Mouse (Mus musculus): ENCODE measurements around the gene Vwce.

Vwce gene

GRCm38 (mm10) chr19:10691121-10691520, 57.1 kb downstream of the Vwce start:
- no peak for DNase-seq (ENCODE audit: low read depth, low spot score)

DNA sequence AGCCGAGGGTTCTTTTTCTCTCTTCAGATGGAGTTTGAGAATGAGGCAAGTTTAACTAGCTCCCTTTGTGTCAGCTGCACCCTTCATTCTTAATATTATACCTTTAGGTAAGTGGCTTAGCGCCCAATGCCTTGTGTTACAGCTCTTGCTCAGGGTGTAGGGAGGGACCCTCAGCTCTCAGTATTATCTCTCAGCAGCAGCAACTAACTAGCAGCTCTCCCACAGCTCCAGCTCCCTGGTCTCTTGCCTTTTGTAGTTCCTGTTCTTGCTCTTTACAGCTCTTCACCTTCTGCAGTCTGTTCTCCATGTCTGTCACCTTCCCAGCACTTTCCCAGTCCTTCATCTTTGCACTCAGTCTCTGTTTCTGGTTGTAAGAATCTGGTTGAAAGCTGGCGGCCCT, 57.6 kb downstream of the Vwce start:
- DNase-seq (ENCODE audit: low read depth, low spot score): no peak

DNA sequence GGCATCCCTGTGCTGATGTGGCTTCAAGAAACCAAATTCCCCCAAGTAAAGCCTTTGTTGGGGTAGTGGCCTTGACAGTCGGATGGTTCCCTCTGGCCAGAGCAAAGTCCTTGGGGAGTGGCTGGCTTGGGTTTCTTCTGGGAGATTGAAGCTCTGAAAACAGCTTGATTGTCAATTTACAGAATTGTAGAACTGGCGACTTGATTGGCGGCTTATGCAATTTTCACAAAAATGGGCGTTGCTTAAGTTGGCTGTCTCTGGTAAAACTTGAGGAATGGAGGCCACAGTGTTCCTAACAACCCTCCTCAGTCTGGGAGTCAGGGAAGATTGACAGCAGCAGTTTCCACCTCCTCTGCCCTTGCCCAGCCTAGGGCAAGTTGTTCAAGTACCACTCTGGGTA, 58.3 kb downstream of the Vwce start:
- DNase-seq (ENCODE audit: low read depth, low spot score): no peak

DNA sequence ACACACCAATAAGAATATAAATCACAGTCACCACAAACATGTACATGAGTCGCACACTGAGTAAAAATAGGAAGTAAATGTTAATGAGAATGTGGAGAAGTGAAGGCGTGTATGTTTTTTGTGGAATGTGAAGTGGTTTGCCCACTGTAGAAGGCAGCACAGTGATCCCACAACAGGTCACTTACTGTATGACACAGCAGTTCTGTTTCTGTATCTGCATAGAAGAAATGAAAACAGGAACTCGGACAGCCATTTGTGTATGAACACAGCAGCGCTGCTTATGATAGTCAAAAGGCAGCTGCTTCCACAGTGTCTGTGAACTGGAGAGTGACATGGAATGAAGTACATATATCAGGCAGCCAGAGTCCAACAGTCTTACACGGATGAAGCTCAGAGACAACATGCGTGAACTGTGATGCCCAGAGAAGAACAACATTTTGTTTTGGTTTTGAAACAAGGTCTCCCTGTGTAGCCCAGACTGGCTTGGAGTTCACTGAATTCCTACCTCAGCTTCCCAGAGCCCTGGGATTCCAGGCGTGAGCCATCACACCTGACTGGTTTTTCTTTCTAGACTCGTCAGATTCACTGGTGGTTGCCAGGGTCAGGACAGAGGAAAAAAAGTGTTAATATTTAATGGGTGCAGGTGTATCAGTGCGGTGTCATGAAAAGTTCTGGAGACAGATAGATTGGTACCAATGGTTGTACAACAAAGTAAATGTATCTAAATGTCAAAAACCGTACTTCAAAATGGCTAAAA, 60.1 kb downstream of the Vwce start:
- no peak for DNase-seq (ENCODE audit: low read depth, low spot score)

DNA sequence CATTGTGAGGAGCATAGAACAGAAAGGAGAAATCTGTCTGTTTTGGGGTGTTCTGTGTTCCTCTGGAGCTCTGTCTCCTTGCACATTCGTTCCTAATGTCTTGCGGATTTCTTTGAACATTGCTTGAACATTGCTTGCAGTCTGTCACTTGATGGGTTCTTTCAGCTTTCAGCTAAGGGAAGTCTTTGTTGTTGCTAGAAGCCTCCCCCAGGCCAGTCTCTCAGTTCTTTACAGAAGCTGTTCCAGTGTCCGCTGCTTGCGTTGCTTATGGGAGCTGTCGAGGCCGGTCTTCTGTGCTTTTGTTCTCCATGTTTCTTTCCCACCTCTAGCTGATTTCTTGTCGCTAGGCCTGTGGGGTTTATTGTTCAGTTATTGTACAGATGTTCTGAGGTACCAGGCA, 61.8 kb downstream of the Vwce start:
- no peak for DNase-seq (ENCODE audit: low read depth, low spot score)

GRCm38 (mm10) chr19:10698131-10698991, 64.3 kb downstream of the Vwce start:
- no peak for DNase-seq (ENCODE audit: low read depth, low spot score)

DNA sequence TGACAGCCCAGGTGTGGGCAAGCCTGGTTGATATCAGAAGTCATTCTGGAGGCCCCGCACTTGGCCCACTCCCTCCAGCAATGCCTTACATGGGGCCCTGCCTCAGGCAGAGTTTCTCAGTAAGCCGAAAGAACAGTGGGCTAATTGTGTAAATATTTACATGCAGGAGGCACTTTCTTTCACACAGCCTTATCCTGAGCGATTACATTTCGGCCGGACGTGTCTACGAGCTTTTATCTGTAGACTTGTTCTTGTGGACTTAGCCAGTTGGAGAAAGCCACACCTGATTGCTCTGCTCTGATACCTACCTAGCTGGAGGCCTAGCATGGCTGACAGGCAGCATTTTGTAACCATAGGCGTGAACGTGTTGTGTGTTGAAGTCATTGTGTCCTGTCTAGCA, 65.8 kb downstream of the Vwce start:
- no peak for DNase-seq (ENCODE audit: low read depth, low spot score)

- DNase-seq (ENCODE audit: low read depth, low spot score): no peak
These were observed 67.2 kb downstream of the Vwce start for GRCm38 (mm10) chr19:10701013-10701726.

GRCm38 (mm10) chr19:10702125-10702524, 68.1 kb downstream of the Vwce start:
- no peak for DNase-seq (ENCODE audit: low read depth, low spot score)

- no peak for DNase-seq (ENCODE audit: low read depth, low spot score)
These were observed 69.5 kb downstream of the Vwce start for GRCm38 (mm10) chr19:10703470-10703869.

GRCm38 (mm10) chr19:10707087-10707875, 73.3 kb downstream of the Vwce start:
- no peak for DNase-seq (ENCODE audit: low read depth, low spot score)

DNA sequence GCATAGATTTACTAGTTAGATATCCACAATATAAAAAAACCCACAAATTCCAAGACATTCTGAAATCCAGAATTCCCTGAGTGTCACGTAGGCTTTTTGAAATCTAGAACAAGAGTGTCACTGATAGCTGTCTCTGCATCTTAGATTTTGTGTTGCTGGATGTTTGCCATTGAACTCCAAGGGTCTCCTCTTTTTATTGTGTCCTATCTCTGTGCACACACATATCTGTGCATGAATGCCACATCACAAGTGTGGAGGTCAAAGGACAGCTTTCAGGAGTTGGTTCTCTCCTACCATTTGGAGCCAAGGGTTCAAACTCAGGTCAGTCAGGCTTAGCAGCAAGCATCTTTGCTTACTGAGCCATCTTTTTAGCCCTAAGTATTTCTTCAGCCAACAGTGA, 73.9 kb downstream of the Vwce start:
- DNase-seq (ENCODE audit: low read depth, low spot score): no peak

GRCm38 (mm10) chr19:10708900-10709299, 74.9 kb downstream of the Vwce start:
- no peak for DNase-seq (ENCODE audit: low read depth, low spot score)

DNA sequence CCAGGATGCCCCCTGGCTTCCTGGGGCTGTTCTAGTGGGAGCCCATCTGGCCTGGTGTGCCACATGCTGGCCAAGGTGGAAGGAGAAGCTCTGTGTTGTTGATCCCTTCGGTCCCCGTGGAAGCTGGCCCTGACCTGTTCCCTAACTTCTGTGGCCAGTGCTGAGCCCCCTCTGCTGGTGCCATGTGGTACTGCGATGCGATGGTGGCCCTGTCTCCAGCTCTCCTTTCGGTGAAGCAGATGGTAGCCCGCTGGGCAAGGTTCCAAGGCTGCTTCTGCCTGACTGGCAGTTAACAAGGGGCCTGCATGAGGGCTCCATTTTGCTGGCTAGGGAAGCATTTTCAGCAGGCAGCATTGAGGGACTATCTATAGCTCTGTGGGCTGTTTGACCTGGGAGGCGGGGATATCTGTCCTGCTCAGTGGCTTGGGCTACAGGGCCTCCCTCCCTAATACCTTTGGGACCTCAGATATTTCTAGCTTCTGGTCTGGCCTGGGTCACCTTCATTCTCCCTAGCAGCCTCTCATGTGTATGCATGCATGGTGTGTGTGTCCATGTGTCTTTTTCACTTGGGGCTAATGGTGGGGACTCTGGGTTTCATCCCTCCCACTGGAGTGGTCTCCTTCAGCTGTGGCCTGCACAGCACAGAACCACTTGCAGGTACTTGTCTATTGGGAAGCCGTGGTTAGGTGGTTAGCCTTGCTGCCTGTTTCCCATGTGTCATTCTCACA, 75.5 kb downstream of the Vwce start:
- DNase-seq (ENCODE audit: low read depth, low spot score): peak; percentile 88

DNA sequence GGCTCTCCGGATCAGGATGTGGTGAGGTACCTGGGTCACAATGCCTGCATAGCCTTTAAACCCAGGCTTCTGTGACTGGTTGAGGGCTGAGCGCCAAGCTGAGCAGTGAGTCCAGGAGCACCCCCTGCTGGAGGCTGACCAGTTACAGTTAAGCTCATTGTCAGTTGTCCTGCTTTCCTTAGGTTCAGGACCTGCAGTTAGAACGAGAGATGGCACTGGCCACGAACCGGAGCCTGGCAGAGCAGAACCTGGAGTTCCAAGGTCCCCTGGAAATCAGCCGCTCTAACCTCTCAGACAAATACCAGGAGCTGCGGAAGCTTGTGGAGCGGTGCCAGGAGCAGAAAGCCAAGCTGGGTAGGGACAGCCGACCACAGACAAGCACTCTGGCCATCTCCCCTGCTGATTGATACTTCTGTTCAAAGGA, 76.1 kb downstream of the Vwce start:
- DNase-seq (ENCODE audit: low read depth, low spot score): peak; percentile 20

- DNase-seq (ENCODE audit: low read depth, low spot score): no peak
These were observed 76.7 kb downstream of the Vwce start for GRCm38 (mm10) chr19:10710751-10711150.

- no peak for DNase-seq (ENCODE audit: low read depth, low spot score)
These were observed 78.2 kb downstream of the Vwce start for GRCm38 (mm10) chr19:10712194-10712593.

- DNase-seq (ENCODE audit: low read depth, low spot score): no peak
These were observed 78.6 kb downstream of the Vwce start for GRCm38 (mm10) chr19:10712646-10713045.

GRCm38 (mm10) chr19:10713551-10713950, 79.5 kb downstream of the Vwce start:
- DNase-seq (ENCODE audit: low read depth, low spot score): no peak

GRCm38 (mm10) chr19:10714168-10714567, 80.2 kb downstream of the Vwce start:
- DNase-seq (ENCODE audit: low read depth, low spot score): no peak
